Mouse (Mus musculus) heart, embryonic 11.5 days (tissue): Measurements from ENCODE around the gene Kcnj6. TPM values are rescaled to one million over a fixed set of nuclear protein-coding genes. Genes with fewer than 3 reads are reported as not detected.

ENCODE experiments used
- ATAC-seq: fragments of 200-750 bp; cut with Nextera tagmentation; replicated peaks from 2 replicates; pipeline ENCODE4 v1.8.0; 2017; ENCODE audit warnings: moderate library complexity; ENCODE audit not compliant: insufficient number of reproducible peaks, low FRiP score, low TSS enrichment
- H3K27ac ChIP-seq: fragments of 300-500 bp; sonication (generic); 2 replicates; pipeline ENCODE4 v1.5.1; 2014; ENCODE audit warnings: mild to moderate bottlenecking, low read depth, low read length
- H3K27me3 ChIP-seq: fragments of 300-500 bp; sonication (generic); 2 replicates; pipeline ENCODE4 v1.6.1; 2014; ENCODE audit warnings: mild to moderate bottlenecking, low read length, mixed read lengths; ENCODE audit not compliant: control insufficient read depth, insufficient read depth
- H3K36me3 ChIP-seq: fragments of 300-500 bp; sonication (generic); 2 replicates; pipeline ENCODE4 v1.6.1; 2014; ENCODE audit warnings: mild to moderate bottlenecking, low read length, moderate library complexity, mixed read lengths; ENCODE audit not compliant: control insufficient read depth, insufficient read depth
- H3K4me1 ChIP-seq: fragments of 300-500 bp; sonication (generic); 2 replicates; pipeline ENCODE4 v1.6.1; 2014; ENCODE audit warnings: low read length; ENCODE audit not compliant: control insufficient read depth, insufficient read depth
- H3K4me2 ChIP-seq: fragments of 300-500 bp; sonication (generic); 2 replicates; pipeline ENCODE4 v1.6.1; 2014; ENCODE audit warnings: mild to moderate bottlenecking, moderate library complexity
- H3K4me3 ChIP-seq: fragments of 300-500 bp; sonication (generic); 2 replicates; pipeline ENCODE4 v1.5.1; 2014; ENCODE audit warnings: low read depth, low read length
- H3K9ac ChIP-seq: fragments of 300-500 bp; sonication (generic); 2 replicates; pipeline ENCODE4 v1.6.1; 2014; ENCODE audit warnings: mild to moderate bottlenecking, low read depth, low read length, moderate library complexity
- H3K9me3 ChIP-seq: fragments of 300-500 bp; sonication (generic); replicated peaks from 2 replicates; pipeline ENCODE4 v1.6.1; 2016; ENCODE audit warnings: low read length; ENCODE audit not compliant: control insufficient read depth
- WGBS: fragments of 180-500 bp; shearing (Covaris S2); extraction: QIAGEN DNeasy Blood & Tissue Kit; methylation state at CpG from one replicate; pipeline ENCODE4 v1.1.7; 2014; ENCODE audit not compliant: insufficient replicate concordance; 5-methylcytosine and 5-hydroxymethylcytosine counted together
- microRNA-seq: library from miRNA; unstranded; fragments of <30 nt; microRNA quantifications from one replicate; pipeline ENCODE4, GENCODE M21; 2016; ENCODE audit warnings: borderline number of aligned reads
- polyA plus RNA-seq: library from polyadenylated mRNA; unstranded; fragments of >200 nt; fragmentation: Nextera tagmentation; extraction: Ambion mirVana; gene quantifications from 2 replicates; pipeline ENCODE4 v1.2.1, GENCODE M21; 2014

Gene Kcnj6
- polyA plus RNA-seq, 1 experiment from 2014 or later = 0.19 TPM

DNA sequence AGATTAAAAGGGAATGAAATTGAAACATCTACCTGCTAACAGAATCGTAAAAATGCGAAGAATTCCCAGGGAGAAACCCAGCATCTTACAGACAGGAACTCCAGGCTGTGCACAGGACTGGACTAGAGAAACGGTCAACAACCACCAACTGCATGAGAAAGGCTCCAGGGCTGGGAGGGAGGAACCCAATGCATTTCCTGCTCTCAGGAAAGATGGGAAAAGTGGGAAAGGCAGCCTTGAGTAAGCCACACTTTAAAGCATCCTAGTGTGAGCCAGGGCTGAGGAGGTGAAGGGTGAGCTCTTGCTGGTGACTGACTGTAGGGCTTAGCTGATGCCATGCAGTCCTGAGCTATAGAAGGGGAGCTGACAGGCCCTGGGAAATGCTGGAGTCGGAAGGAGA, 296.4 kb downstream of the Kcnj6 start:
- no peak for ATAC-seq
- Histone ChIP-seq H3K36me3 (no peaks in the 10 kb centered on the region), H3K4me3 (no peak overlapping the region), H3K4me1 (no peaks in the 10 kb centered on the region), H3K9me3 (no peaks in the 10 kb centered on the region), H3K4me2 (no peak overlapping the region), H3K27ac (no peak overlapping the region), H3K27me3 (no peaks in the 10 kb centered on the region), H3K9ac (no peak overlapping the region)
- 79% methylated on average over 4 of the region's 4 CpGs for WGBS

Small RNA genes within 50 kb of the gene (microRNA-seq; reads per million reads assigned to microRNA genes)
- not detected for gene Gm22745
